1 mouse cellular context compared by ENCODE assay signal in genomic region chr9:78480706-78481358, GRCm38 (mm10).
TF ChIP-seq lines count a peak whose summit lies in the region.

No protein-coding gene starts in this region.

TF ChIP-seq in CH12.LX, 34 proteins besides CTCF, POLR2A, EP300 and RAD21 (continued from another document):
- TF ChIP-seq SMC3 (IDR thresholded peaks at IDR 0.05; ENCODE audit: low read depth, low read length) (peak; percentile 6; the same call in 1 of the 2 replicates), USF2 (conservative IDR thresholded peaks at IDR 0.05; ENCODE audit: low read depth, low read length) (no peak), ETS1 (conservative IDR thresholded peaks at IDR 0.05; ENCODE audit: low read depth, low read length) (0 out of 2 replicates have a peak, but pooled peaks have one; percentile 19), JUND (conservative IDR thresholded peaks at IDR 0.05; ENCODE audit: low read depth, low read length) (no peak), ZNF384 (IDR thresholded peaks at IDR 0.05; ENCODE audit: low read depth, low read length) (no peak), CHD1 (IDR thresholded peaks at IDR 0.05; ENCODE audit: low read depth, low read length) (peak; percentile 64; the same call in 1 of the 2 replicates), GABPA (IDR thresholded peaks at IDR 0.05; ENCODE audit: insufficient replicate concordance, low read depth, low read length) (no peak), MXI1 (IDR thresholded peaks at IDR 0.05; ENCODE audit: low read depth, low read length) (peak; percentile 82; the same call in 1 of the 2 replicates), USF1 (IDR thresholded peaks at IDR 0.05; ENCODE audit: low read depth, low read length) (no peak), PAX5 (IDR thresholded peaks at IDR 0.05; ENCODE audit: low read length) (no peak), E2F4 (IDR thresholded peaks at IDR 0.05; ENCODE audit: insufficient replicate concordance, low read depth, low read length) (no peak), KAT2A (IDR thresholded peaks at IDR 0.05; ENCODE audit: insufficient replicate concordance, low read length) (peak; percentile 43; the same call in 1 of the 2 replicates), BHLHE40 (IDR thresholded peaks at IDR 0.05; ENCODE audit: low read depth, low read length) (no peak), NELFE (IDR thresholded peaks at IDR 0.05; ENCODE audit: low read depth, low read length) (peak; percentile 38; the same call in 1 of the 2 replicates), NRF1 (IDR thresholded peaks at IDR 0.05; ENCODE audit: low read depth, low read length) (peak; percentile 54), ZKSCAN1 (IDR thresholded peaks at IDR 0.05; ENCODE audit: borderline replicate concordance, low read depth, low read length) (no peak), ZC3H11A (IDR thresholded peaks at IDR 0.05; ENCODE audit: low read depth, low read length) (no peak), SIN3A (IDR thresholded peaks at IDR 0.05; ENCODE audit: low read length) (peak; percentile 84; the same call in 1 of the 2 replicates), HCFC1 (IDR thresholded peaks at IDR 0.05; ENCODE audit: low read depth, low read length) (peak; percentile 12; the same call in 1 of the 2 replicates), JUN (IDR thresholded peaks at IDR 0.05; ENCODE audit: insufficient read depth, low read depth, low read length) (no peak)
TF ChIP-seq in CH12.LX: peak in this region for 20.
